Mouse (Mus musculus) E14TG2a.4 (cell line): ENCODE measurements around the gene Zfp385b.

Experiments
- H3K27me3 ChIP-seq: 2 replicates; pipeline ENCODE4 v1.6.1; 2014; ENCODE audit warnings: low read length, control low read depth; ENCODE audit not compliant: insufficient read depth
- H3K36me3 ChIP-seq: 2 replicates; pipeline ENCODE4 v1.6.1; 2014; ENCODE audit warnings: low read length, control low read depth; ENCODE audit not compliant: insufficient read depth
- H3K4me1 ChIP-seq: replicated peaks from 2 replicates; pipeline ENCODE4 v1.6.1; 2014; ENCODE audit warnings: low read depth, low read length, control low read depth
- H3K4me3 ChIP-seq: replicated peaks from 2 replicates; pipeline ENCODE4 v1.5.1; 2014; ENCODE audit warnings: mild to moderate bottlenecking, low read length
- H3K9me3 ChIP-seq: 2 replicates; pipeline ENCODE4 v1.6.1; 2014; ENCODE audit warnings: low read length, control low read depth
- CTCF ChIP-seq: conservative IDR thresholded peaks from 2 replicates; pipeline ENCODE4 v1.5.1; 2014; ENCODE audit warnings: low read length
- NANOG ChIP-seq: IDR thresholded peaks from 2 replicates; pipeline ENCODE4 v1.6.1; 2014; ENCODE audit warnings: borderline replicate concordance, low read length, mixed read lengths
- POU5F1 ChIP-seq: IDR thresholded peaks from 2 replicates; pipeline ENCODE4 v1.6.1; 2014; ENCODE audit warnings: low read length, borderline replicate concordance

Gene Zfp385b

DNA sequence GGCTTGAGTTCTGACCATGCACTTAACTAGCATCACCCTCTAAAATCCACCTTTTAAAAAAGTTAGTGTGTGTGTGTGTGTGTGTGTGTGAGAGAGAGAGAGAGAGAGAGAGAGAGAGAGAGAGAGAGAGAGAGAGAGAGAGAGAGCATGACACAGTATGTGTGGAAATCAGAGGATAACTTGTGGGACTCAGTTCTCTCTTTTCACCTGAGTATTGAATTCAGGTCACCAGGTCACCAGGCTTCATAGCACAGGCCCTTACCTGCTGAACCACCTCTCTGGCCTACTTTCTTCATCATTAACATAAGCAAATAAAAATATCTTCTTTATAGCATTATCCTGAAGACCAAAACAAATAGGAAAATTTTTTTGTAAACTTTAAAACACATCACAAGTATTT, at the start of gene Zfp385b:
Zfp385b (minus strand) TSS at position 101 of the 400 bp plus-strand sequence.
- no peaks in the 10 kb centered on the region for H3K36me3 ChIP-seq
- TF ChIP-seq NANOG (no peak), POU5F1 (no peak), CTCF (no peak)
- peaks cover 11% of the 10 kb centered on the region for H3K9me3 ChIP-seq
- peaks cover 9% of the 10 kb centered on the region for H3K4me1 ChIP-seq
- H3K27me3 ChIP-seq: peaks cover 65% of the 10 kb centered on the region
- H3K4me3 ChIP-seq: no peak within 1 kb of the TSS

DNA sequence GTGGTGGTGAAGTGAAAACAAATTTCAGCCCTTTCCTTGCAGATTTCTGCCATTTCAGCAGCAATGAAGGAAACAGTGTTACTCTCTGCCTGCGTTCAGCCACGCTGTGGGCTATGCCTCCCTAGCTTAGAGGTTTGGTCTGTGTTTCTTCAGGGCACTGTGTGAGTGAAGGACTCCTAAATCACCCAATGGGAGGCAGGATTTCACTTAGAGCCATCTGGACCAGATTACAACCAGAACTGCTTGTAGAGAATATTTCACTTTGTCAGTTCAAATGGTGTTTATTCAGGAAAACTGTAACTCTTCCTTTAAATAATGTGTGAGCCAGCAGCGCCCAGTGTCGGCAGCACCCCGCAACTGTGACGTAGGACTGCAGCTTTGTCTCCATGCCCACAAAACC, 44.5 kb upstream of the Zfp385b start:
- no peak overlapping the region for H3K4me3 ChIP-seq
- peaks cover 18% of the 10 kb centered on the region; the same call in 1 of the 2 replicates for H3K9me3 ChIP-seq
- H3K27me3 ChIP-seq: no peaks in the 10 kb centered on the region
- no peaks in the 10 kb centered on the region for H3K36me3 ChIP-seq
- TF ChIP-seq CTCF (no peak), POU5F1 (no peak), NANOG (no peak)
- no peaks in the 10 kb centered on the region for H3K4me1 ChIP-seq

DNA sequence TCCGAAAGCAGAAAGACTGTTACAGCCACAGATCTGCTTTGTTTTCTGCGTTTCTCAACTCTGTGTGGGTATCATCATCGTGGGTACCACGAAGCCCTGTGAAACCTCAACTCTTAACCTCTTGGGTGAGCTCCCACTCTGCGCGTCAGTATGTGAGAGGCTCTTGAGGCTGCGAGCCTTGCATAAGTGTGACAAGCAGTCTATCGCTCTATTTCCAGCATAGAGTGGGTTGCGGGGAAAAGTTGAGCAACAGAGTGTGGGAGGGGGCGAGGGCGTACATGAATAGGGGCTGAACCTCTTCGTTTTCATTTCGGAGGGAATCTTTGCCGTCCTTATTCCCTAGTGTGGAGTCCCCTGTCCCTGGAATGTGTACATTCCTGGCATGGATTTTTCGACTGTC, 44.1 kb upstream of the Zfp385b start:
- Histone ChIP-seq H3K36me3 (no peaks in the 10 kb centered on the region), H3K9me3 (peaks cover 18% of the 10 kb centered on the region; the same call in 1 of the 2 replicates), H3K4me1 (no peaks in the 10 kb centered on the region), H3K27me3 (no peaks in the 10 kb centered on the region), H3K4me3 (no peak overlapping the region)
- TF ChIP-seq NANOG (no peak), POU5F1 (no peak), CTCF (no peak)

DNA sequence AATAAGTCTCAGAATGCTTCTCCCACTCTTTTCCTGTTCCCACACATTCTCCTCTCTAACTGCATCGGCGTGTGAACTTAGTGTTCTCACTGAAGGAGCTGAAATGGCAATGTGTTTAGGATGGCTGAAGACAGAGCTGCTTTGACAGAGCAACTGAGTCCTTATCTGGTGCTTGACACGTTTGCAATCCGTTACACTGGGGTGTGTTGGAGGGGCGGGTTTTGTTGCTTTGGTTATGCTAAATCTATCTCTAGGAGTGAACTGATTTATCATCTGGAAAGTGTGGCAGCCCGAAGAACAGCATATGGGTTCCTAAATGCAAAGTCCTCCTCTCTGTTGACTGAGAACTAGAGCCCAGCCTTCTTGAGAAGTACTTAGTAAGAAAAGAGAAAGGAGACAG, 22.0 kb upstream of the Zfp385b start:
- Histone ChIP-seq H3K9me3 (peaks cover 10% of the 10 kb centered on the region), H3K4me1 (no peaks in the 10 kb centered on the region), H3K36me3 (no peaks in the 10 kb centered on the region), H3K4me3 (no peak overlapping the region), H3K27me3 (peaks cover 3% of the 10 kb centered on the region; the same call in 1 of the 2 replicates)
- TF ChIP-seq NANOG (no peak), POU5F1 (no peak), CTCF (no peak)

DNA sequence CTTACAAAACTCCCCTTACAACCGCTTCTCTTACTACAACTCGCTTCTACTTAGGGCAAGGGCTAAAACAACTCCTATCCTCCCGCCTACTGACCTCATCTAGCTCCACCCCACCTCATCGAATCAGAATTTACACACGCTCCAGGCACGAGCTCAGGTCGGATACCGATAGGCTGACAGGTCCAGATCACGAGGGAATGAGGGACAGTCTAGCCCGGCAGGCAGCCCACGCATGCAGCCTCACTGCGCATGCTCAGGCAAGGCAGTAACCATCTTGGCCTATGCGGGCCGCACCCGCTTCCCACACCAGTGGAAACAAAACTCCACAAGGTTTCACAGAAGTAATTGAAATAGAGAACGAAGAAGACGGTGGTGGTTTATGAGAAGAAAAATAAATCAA, 20.1 kb upstream of the Zfp385b start:
- H3K27me3 ChIP-seq: peaks cover 3% of the 10 kb centered on the region; the same call in 1 of the 2 replicates
- no peak for TF ChIP-seq CTCF
- no peak for TF ChIP-seq NANOG
- no peak for TF ChIP-seq POU5F1

DNA sequence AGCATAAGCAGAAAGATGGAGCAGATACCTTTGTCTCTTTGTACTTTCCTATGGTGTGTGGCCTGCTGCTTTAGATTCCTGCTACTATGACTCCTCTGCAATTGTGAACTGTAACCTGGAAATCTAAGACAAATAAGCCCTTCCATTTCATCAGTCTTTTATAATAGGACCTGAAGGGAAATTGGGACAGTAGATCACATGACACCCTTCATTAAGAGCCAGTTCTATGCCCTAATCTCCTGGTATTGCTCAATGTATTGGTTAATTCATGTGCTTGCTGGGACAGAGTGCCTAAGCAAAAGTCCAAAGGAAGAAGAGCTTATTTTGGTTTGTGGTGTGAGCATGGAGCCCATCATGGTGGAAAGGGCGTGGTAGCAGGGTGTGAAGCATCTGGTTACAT, 19.2 kb upstream of the Zfp385b start:
- Histone ChIP-seq H3K9me3 (peaks cover 10% of the 10 kb centered on the region), H3K4me1 (no peaks in the 10 kb centered on the region), H3K4me3 (no peak overlapping the region), H3K27me3 (peaks cover 3% of the 10 kb centered on the region; the same call in 1 of the 2 replicates), H3K36me3 (no peaks in the 10 kb centered on the region)
- TF ChIP-seq NANOG (no peak), POU5F1 (no peak), CTCF (no peak)

More for the DNA sequence above, 20.1 kb upstream of the Zfp385b start:
- Histone ChIP-seq H3K4me3 (no peak overlapping the region), H3K36me3 (no peaks in the 10 kb centered on the region), H3K4me1 (no peaks in the 10 kb centered on the region), H3K9me3 (peaks cover 10% of the 10 kb centered on the region)

DNA sequence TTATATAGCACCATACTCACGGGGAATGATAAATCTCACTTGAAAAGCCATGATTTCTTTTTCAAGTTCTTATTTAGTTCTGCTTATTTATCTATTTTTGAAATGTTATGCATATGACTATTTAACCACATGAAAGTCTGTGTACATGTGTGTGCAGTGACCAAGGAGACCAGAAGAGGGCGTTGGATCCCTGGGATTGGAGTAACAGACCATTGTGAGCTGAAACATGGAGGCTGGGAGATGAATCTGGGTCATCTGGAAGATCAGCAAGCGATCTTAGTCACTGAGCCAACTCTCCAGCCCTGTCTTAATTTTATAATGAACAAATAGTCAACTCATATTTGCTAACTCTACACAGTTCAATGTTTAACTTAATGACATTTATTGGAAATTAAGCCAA, 16.3 kb upstream of the Zfp385b start:
- peaks cover 1% of the 10 kb centered on the region; the same call in 1 of the 2 replicates for H3K27me3 ChIP-seq
- H3K9me3 ChIP-seq: no peaks in the 10 kb centered on the region
- no peaks in the 10 kb centered on the region for H3K36me3 ChIP-seq
- TF ChIP-seq POU5F1 (no peak), CTCF (peak; percentile 32), NANOG (no peak)
- no peak overlapping the region for H3K4me3 ChIP-seq
- no peaks in the 10 kb centered on the region for H3K4me1 ChIP-seq

DNA sequence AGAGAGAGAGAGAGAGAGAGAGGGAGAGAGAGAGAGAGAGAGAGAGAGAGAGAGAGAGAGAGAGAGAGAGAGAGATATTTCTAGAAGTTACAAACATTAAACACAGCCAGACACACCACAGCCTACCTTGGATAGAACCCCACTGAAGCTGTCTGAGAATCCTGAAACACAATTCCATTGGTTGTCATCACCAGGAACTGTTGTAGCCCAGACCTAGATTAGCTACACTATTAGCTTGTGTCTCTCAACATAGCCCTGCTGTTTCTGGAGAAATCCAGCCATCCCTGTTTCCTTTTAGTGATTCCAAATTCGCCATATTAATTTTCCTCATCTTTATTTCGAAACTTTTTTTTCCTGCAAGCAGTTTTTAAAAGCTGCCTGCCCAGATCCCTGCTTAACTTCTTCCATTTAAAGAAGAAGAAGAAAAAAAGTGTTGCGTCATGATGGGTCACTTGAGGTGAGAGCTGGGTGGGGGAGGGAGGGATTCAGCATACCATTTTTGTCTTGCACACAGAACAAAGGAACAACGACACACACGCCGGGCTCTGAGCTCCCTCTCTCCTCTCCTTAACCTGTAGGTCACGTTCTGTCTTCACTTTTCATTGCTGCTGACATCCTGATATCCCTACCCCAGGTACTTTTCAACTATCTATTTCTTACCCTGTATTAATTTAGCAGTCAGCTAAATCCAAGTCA, 6.8 kb upstream of the Zfp385b start:
- no peaks in the 10 kb centered on the region for H3K36me3 ChIP-seq
- no peak overlapping the region for H3K4me3 ChIP-seq
- peaks cover 11% of the 10 kb centered on the region for H3K9me3 ChIP-seq
- H3K4me1 ChIP-seq: no peaks in the 10 kb centered on the region
- TF ChIP-seq NANOG: no peak
- TF ChIP-seq POU5F1: no peak
- no peak for TF ChIP-seq CTCF
- H3K27me3 ChIP-seq: peaks cover 13% of the 10 kb centered on the region
